Mouse (Mus musculus): ENCODE results near the gene Slc22a14. TPM values are rescaled to one million over a fixed set of nuclear protein-coding genes. Genes with fewer than 3 reads are reported as not detected.

Gene Slc22a14
- polyA plus RNA-seq, 1 experiment = not detected

GRCm38 (mm10) chr9:119350531-119350930, 14.8 kb downstream of the Slc22a14 start:
- Histone ChIP-seq H3K27ac (ENCODE audit: insufficient read depth, low read depth, low read length) (no peak overlapping the region), H3K4me3 (ENCODE audit: insufficient read depth, low read depth, low read length) (no peak overlapping the region), H3K4me1 (ENCODE audit: control insufficient read depth, insufficient read depth, low read length) (no peaks in the 10 kb centered on the region)
- TF ChIP-seq POLR2A (IDR thresholded peaks at IDR 0.05; ENCODE audit: insufficient read depth, low read depth, low read length) = no peak
- TF ChIP-seq CTCF (IDR thresholded peaks at IDR 0.05; ENCODE audit: insufficient read depth, low read depth, low read length) = no peak
- 92% methylated on average over 3 of the region's 3 CpGs for WGBS

- 94% methylated on average over 8 of the region's 8 CpGs for WGBS
- H3K4me3 ChIP-seq (ENCODE audit: insufficient read depth, low read depth, low read length) = no peak overlapping the region
- TF ChIP-seq POLR2A (IDR thresholded peaks at IDR 0.05; ENCODE audit: insufficient read depth, low read depth, low read length) (no peak), CTCF (IDR thresholded peaks at IDR 0.05; ENCODE audit: insufficient read depth, low read depth, low read length) (no peak)
- H3K4me1 ChIP-seq (ENCODE audit: control insufficient read depth, insufficient read depth, low read length) = peaks cover 9% of the 10 kb centered on the region
- no peak overlapping the region for H3K27ac ChIP-seq (ENCODE audit: insufficient read depth, low read depth, low read length)
Observed at GRCm38 (mm10) chr9:119346376-119346775, 19.0 kb downstream of the Slc22a14 start.

GRCm38 (mm10) chr9:119342728-119343127, 22.6 kb downstream of the Slc22a14 start:
- 87% methylated on average over 7 of the region's 7 CpGs for WGBS
- Histone ChIP-seq H3K4me1 (ENCODE audit: control insufficient read depth, insufficient read depth, low read length) (peaks cover 19% of the 10 kb centered on the region), H3K27ac (ENCODE audit: insufficient read depth, low read depth, low read length) (no peak overlapping the region), H3K4me3 (ENCODE audit: insufficient read depth, low read depth, low read length) (no peak overlapping the region)
- TF ChIP-seq CTCF (IDR thresholded peaks at IDR 0.05; ENCODE audit: insufficient read depth, low read depth, low read length) (no peak), POLR2A (IDR thresholded peaks at IDR 0.05; ENCODE audit: insufficient read depth, low read depth, low read length) (no peak)

DNA sequence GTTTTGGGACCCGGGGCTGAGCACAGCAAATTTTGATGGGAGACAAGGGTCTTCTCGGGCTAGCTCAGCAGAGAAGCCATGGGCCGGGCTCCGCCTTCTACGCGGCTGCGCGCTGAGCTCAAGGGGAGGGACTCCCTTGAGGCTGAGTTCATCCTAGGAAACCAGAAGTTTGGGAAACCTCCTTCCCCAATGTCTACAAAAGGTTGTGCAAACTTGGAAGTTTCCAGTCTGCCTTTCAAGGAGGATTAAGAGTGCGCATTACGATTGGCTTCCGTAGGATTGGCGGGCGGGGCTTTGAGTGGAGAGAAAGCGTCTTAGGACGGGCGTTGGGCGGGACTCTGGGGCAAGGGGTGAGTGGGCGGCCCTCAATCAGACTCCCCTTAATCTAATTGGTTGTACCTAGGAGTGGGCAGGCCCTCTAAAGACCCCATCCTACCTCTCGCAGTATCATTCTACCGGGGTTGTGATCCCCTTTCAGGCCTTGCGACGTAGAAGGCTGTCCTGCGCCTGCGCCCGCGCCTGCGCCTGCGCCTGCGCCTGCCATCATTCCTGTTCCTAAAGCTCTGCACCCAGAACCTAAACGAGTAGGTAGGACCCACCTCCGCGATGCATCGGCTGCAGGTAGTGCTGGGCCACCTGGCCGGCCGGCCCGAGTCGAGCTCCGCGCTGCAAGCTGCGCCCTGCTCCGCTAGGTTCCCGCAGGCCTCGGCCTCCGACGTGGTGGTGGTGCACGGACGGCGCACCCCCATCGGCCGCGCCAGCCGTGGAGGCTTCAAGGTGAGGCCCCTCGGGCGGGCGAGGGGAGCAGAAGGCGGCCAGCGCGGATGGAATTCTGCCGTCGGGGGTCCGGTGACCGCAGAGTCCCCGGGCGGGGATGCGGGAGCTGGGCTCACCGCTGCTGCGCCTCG, 24.2 kb downstream of the Slc22a14 start, which contains the start of gene Myd88:
Gene Myd88 (minus strand): TSS at position 503 of the 908 bp plus-strand sequence.
- Histone ChIP-seq H3K4me1 (ENCODE audit: control insufficient read depth, insufficient read depth, low read length) (peaks cover 19% of the 10 kb centered on the region), H3K4me3 (ENCODE audit: insufficient read depth, low read depth, low read length) (peak within 1 kb of the TSS; percentile 89), H3K27ac (ENCODE audit: insufficient read depth, low read depth, low read length) (peak within 1 kb of the TSS; percentile 90)
- WGBS = under 1% methylated on average over 68 of the region's 68 CpGs
- peak; percentile 33 for TF ChIP-seq POLR2A (IDR thresholded peaks at IDR 0.05; ENCODE audit: insufficient read depth, low read depth, low read length)
- no peak for TF ChIP-seq CTCF (IDR thresholded peaks at IDR 0.05; ENCODE audit: insufficient read depth, low read depth, low read length)

- H3K4me3 ChIP-seq (ENCODE audit: insufficient read depth, low read depth, low read length) = peak overlapping the region; percentile 89
- 3% methylated on average over 8 of the region's 8 CpGs for WGBS
Observed at GRCm38 (mm10) chr9:119340212-119340580, 25.2 kb downstream of the Slc22a14 start.

GRCm38 (mm10) chr9:119339558-119340211, 25.7 kb downstream of the Slc22a14 start, which contains the start of gene Acaa1a:
Gene Acaa1a (plus strand): TSS chr9:119339676.
- WGBS = under 1% methylated on average over 43 of the region's 43 CpGs
- Histone ChIP-seq H3K27ac (ENCODE audit: insufficient read depth, low read depth, low read length) (peak within 1 kb of the TSS; percentile 90), H3K4me1 (ENCODE audit: control insufficient read depth, insufficient read depth, low read length) (peaks cover 19% of the 10 kb centered on the region), H3K4me3 (ENCODE audit: insufficient read depth, low read depth, low read length) (peak within 1 kb of the TSS; percentile 89)
- TF ChIP-seq POLR2A (IDR thresholded peaks at IDR 0.05; ENCODE audit: insufficient read depth, low read depth, low read length) = no peak
- no peak for TF ChIP-seq CTCF (IDR thresholded peaks at IDR 0.05; ENCODE audit: insufficient read depth, low read depth, low read length)

More at GRCm38 (mm10) chr9:119340212-119340580, 25.2 kb downstream of the Slc22a14 start:
- Histone ChIP-seq H3K4me1 (ENCODE audit: control insufficient read depth, insufficient read depth, low read length) (peaks cover 19% of the 10 kb centered on the region), H3K27ac (ENCODE audit: insufficient read depth, low read depth, low read length) (peak overlapping the region; percentile 90)
- TF ChIP-seq POLR2A (IDR thresholded peaks at IDR 0.05; ENCODE audit: insufficient read depth, low read depth, low read length) = no peak
- no peak for TF ChIP-seq CTCF (IDR thresholded peaks at IDR 0.05; ENCODE audit: insufficient read depth, low read depth, low read length)

DNA sequence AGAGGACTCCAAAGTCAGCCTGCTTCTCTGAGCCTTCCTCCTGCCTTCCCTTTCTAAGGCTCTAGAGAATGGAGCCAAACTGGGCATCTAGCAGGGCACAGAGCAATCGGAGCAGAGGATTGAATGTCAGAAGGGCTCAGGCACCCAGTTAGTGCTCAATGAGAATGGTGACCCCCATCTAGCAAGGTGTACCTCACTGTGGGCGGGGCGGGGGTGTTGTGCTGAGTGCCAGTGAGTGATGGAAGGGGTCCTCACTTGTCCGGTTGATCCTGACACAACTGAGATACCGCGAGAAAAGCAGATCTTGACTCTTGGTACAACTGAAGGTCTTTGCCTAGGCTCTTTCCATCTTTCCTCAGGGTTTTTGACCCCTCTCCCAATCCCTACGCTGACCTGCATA, 26.2 kb downstream of the Slc22a14 start:
- H3K4me3 ChIP-seq (ENCODE audit: insufficient read depth, low read depth, low read length) = peak overlapping the region; percentile 70
- TF ChIP-seq CTCF (IDR thresholded peaks at IDR 0.05; ENCODE audit: insufficient read depth, low read depth, low read length) = no peak
- TF ChIP-seq POLR2A (IDR thresholded peaks at IDR 0.05; ENCODE audit: insufficient read depth, low read depth, low read length) = no peak
- H3K27ac ChIP-seq (ENCODE audit: insufficient read depth, low read depth, low read length) = no peak overlapping the region

DNA sequence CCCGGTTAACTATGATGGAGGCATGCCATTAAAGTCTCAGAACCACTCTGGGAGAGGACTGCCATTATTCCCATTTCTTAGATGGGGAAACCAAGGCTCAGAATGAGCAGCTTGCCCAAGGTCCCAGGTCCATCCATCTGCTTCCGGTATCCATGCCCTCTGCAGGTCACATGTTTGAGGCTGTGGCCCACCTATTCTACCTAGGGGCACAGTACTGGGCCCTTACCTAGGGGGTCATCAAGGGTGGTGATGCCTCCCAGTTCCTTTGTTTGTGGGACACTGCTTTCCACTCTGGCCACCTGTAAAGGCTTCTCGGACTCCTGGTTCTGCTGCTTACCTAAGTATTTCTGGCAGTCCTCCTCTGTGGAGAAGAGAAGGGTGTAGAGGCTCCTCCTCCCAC, 27.0 kb downstream of the Slc22a14 start:
- no peak overlapping the region for H3K27ac ChIP-seq (ENCODE audit: insufficient read depth, low read depth, low read length)
- no peak overlapping the region for H3K4me3 ChIP-seq (ENCODE audit: insufficient read depth, low read depth, low read length)
- TF ChIP-seq CTCF (IDR thresholded peaks at IDR 0.05; ENCODE audit: insufficient read depth, low read depth, low read length) = no peak
- no peak for TF ChIP-seq POLR2A (IDR thresholded peaks at IDR 0.05; ENCODE audit: insufficient read depth, low read depth, low read length)
- 93% methylated on average over 3 of the region's 3 CpGs for WGBS
- H3K4me1 ChIP-seq (ENCODE audit: control insufficient read depth, insufficient read depth, low read length) = peaks cover 19% of the 10 kb centered on the region

More for the DNA sequence above, 26.2 kb downstream of the Slc22a14 start:
- 60% methylated on average over 7 of the region's 7 CpGs for whole genome bisulfite sequencing
- H3K4me1 ChIP-seq (ENCODE audit: control insufficient read depth, insufficient read depth, low read length) = peaks cover 19% of the 10 kb centered on the region

DNA sequence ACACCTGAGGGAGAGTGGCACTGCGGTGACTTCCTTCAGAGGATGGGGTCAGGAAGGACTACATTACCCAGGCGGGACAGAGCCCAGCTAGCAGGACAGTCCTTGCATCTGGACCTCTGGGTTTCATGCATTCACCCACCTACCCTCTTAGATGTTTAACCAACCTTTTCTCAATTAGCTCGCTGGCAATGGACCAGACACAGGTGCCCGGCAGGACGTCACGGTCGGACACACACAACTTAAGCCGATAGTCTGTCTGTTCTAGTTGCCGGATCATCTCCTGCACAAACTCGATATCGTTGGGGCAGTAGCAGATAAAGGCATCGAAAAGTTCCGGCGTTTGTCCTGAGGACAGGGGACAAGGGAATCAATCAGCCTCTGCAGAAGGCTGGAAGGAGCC, 27.5 kb downstream of the Slc22a14 start:
- 94% methylated on average over 14 of the region's 14 CpGs for WGBS
- H3K27ac ChIP-seq (ENCODE audit: insufficient read depth, low read depth, low read length) = no peak overlapping the region
- peaks cover 18% of the 10 kb centered on the region for H3K4me1 ChIP-seq (ENCODE audit: control insufficient read depth, insufficient read depth, low read length)
- TF ChIP-seq CTCF (IDR thresholded peaks at IDR 0.05; ENCODE audit: insufficient read depth, low read depth, low read length) = no peak
- TF ChIP-seq POLR2A (IDR thresholded peaks at IDR 0.05; ENCODE audit: insufficient read depth, low read depth, low read length) = no peak
- no peak overlapping the region for H3K4me3 ChIP-seq (ENCODE audit: insufficient read depth, low read depth, low read length)
